In the genomic region with DNA sequence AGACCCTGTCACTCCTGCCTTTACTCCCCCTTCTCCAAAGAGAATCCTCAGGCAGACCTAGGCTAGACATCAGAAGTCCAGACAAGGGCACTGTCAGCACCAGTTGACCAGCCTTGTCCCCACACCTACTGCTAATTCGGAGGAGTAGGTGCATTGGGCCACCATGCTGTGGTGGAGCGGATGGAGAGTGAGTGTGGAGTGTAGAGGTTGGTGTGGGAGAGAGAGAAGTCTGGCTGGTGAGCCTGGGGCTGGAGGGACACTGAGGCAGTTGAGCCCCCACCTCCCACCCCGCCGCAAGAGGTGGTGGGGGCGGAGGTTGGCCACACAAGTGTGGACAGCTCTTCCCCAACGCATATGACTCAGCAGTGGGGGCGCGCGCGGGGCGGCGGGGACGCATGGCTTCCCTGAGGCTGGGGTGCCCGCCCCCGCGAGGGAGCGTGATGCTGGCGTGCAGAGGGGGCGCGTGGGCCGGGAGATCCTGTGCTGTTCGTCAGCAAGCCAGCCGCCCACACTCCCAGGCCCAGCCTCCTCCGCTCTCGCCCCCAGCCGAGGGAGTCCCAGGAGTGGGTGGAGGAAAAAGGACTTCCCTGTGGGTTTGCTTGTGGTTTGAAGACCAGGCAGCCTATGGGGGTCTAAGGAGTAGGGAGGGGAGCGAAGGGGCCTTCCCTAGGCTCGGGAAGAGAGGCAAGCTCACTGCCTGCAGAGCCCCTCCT, we compare ENCODE assay signal across 10 mouse cellular contexts. TPM values are rescaled to one million over a fixed set of nuclear protein-coding genes. Genes with fewer than 3 reads are reported as not detected.
DNase-seq lines count a peak whose midpoint lies in the region; ATAC-seq lines count a peak whose summit lies in the region.
"Had no signal": no experiment of that assay in that cellular context is flagged by ENCODE, and none has a peak within 500 bp of the region (broad histone marks: within the 10 kb centered on the region; RNA-seq: fewer than 3 reads in every experiment).

No protein-coding gene starts in this region.

- H3K27me3 ChIP-seq in heart, embryonic 14.5 days (ENCODE audit: control insufficient read depth, insufficient read depth, low read length) = peaks cover 31% of the 10 kb centered on the region
- peaks cover 18% of the 10 kb centered on the region for H3K27me3 ChIP-seq in limb, embryonic 15.5 days

- peaks cover 0 to 3% of the 10 kb centered on the region in 2 experiments; a peak in 2 of 4 replicates for H3K4me1 ChIP-seq in heart, embryonic 14.5 days (ENCODE audit: control insufficient read depth in 2 of 2, insufficient read depth in 2 of 2, low read length in 2 of 2)
- peaks cover 3% of the 10 kb centered on the region; the same call in 1 of the 2 replicates for H3K4me1 ChIP-seq in limb, embryonic 15.5 days

- H3K9me3 ChIP-seq in heart, embryonic 14.5 days (ENCODE audit: control insufficient read depth, low read length) = no peaks in the 10 kb centered on the region
- H3K9me3 ChIP-seq in limb, embryonic 15.5 days = no peaks in the 10 kb centered on the region

- no peak overlapping the region for H3K4me3 ChIP-seq in heart, embryonic 14.5 days (ENCODE audit: control insufficient read depth in 1 of 2, insufficient read depth in 1 of 2, low read depth in 1 of 2, low read length in 2 of 2)
- H3K4me3 ChIP-seq in limb, embryonic 15.5 days = peak overlapping the region; percentile 11; the same call in 1 of the 2 replicates
- H3K4me3 ChIP-seq: erythroblast, embryonic 14.5 days had no signal

- H3K9ac ChIP-seq in heart, embryonic 14.5 days (ENCODE audit: low read length) = no peak overlapping the region
- H3K9ac ChIP-seq in limb, embryonic 15.5 days = no peak overlapping the region

- DNase-seq in heart, adult 11 months = no peak
- peak; percentile 34 for DNase-seq in right cerebral cortex, postnatal 4 days
- no peak for DNase-seq in right cerebral cortex, postnatal 25 days
- DNase-seq in embryo, embryonic 10 days (ENCODE audit: low spot score) = no peak
- no peak for DNase-seq in adrenal gland, adult 2 months
- DNase-seq in cerebellum, adult 8-10 months = no peak
- DNase-seq: adrenal gland, postnatal 25 days had no signal

- H3K36me3 ChIP-seq in heart, embryonic 14.5 days (ENCODE audit: control insufficient read depth, insufficient read depth, low read length) = no peaks in the 10 kb centered on the region
- H3K36me3 ChIP-seq in limb, embryonic 15.5 days = no peaks in the 10 kb centered on the region

- H3K27ac ChIP-seq in heart, embryonic 14.5 days (replicated peaks in 1 of 2; ENCODE audit: control insufficient read depth in 1 of 2, insufficient read depth in 1 of 2, low read depth in 2 of 2, low read length in 2 of 2) = no peak overlapping the region
- H3K27ac ChIP-seq in limb, embryonic 15.5 days = no peak overlapping the region

- WGBS in heart, embryonic 14.5 days = 3% methylated on average over 28 of the region's 28 CpGs
- 4% methylated on average over 28 of the region's 28 CpGs for WGBS in limb, embryonic 15.5 days

- peak overlapping the region; percentile 38 for H3K4me2 ChIP-seq in heart, embryonic 14.5 days (ENCODE audit: low read length)
- H3K4me2 ChIP-seq in limb, embryonic 15.5 days = peak overlapping the region; percentile 33

- no peak for ATAC-seq in heart, embryonic 14.5 days (ENCODE audit: insufficient number of reproducible peaks, insufficient read depth, low FRiP score, low read depth)
- ATAC-seq in limb, embryonic 15.5 days (ENCODE audit: insufficient number of reproducible peaks, low FRiP score, low TSS enrichment, low read depth) = peak; percentile 22; the same call in 1 of the 2 replicates

RNA-seq across cellular contexts. Expression of a gene that starts 10.7 kb away (rescaled TPM):
- 0.03 TPM in 1 of 2 replicates, not detected in the other for polyA plus RNA-seq in heart, embryonic 14.5 days (2014; fragmentation: Nextera tagmentation; extraction: Ambion mirVana)
- 0.22 and 0.58 TPM in 2 replicates for polyA plus RNA-seq in limb, embryonic 15.5 days (2015; fragmentation: Nextera tagmentation; extraction: Ambion mirVana)
- total RNA-seq in adrenal gland, adult 2 months (2021) = 1 to 10 TPM; 3.6 to 6.3 TPM
- 4.9 and 5.6 TPM in 2 replicates for polyA plus RNA-seq in adrenal gland, adult 2 months (2012; rRNA removed)
- polyA plus RNA-seq: erythroblast, embryonic 14.5 days had no signal
